Mouse (Mus musculus): ENCODE data around the gene C1s1.
"Not testable (repeated sequence)": the region's sequence is repeated elsewhere in the genome, so short reads cannot be mapped to it uniquely, and the experiment has no call there.

C1s1 gene

GRCm38 (mm10) chr6:124509192-124509591 lies 33.0 kb downstream of the C1s1 start:
- DNase-seq = not testable (repeated sequence)

- peak; percentile 82 for DNase-seq
Observed at GRCm38 (mm10) chr6:124508292-124508691, 33.9 kb downstream of the C1s1 start.

GRCm38 (mm10) chr6:124506991-124507390 lies 35.2 kb downstream of the C1s1 start:
- peak; percentile 62 for DNase-seq

- DNase-seq = no peak
Observed at GRCm38 (mm10) chr6:124505028-124505427, 37.1 kb downstream of the C1s1 start.

GRCm38 (mm10) chr6:124502021-124502420 lies 40.1 kb downstream of the C1s1 start:
- no peak for DNase-seq

GRCm38 (mm10) chr6:124501473-124501872 lies 40.7 kb downstream of the C1s1 start:
- DNase-seq = no peak

- DNase-seq = no peak
Observed at GRCm38 (mm10) chr6:124499914-124500566, 42.1 kb downstream of the C1s1 start.

GRCm38 (mm10) chr6:124496054-124496453 lies 46.1 kb downstream of the C1s1 start:
- no peak for DNase-seq

- DNase-seq = no peak
Observed at GRCm38 (mm10) chr6:124493886-124494285, 48.3 kb downstream of the C1s1 start.

GRCm38 (mm10) chr6:124492842-124493561 lies 49.2 kb downstream of the C1s1 start, which contains the start of gene C1rl:
C1rl (plus strand) TSS chr6:124493113.
- DNase-seq = peak; percentile 63

- DNase-seq = no peak
Observed at GRCm38 (mm10) chr6:124491427-124491826, 50.7 kb downstream of the C1s1 start.

- no peak for DNase-seq
Observed at GRCm38 (mm10) chr6:124488952-124489351, 53.2 kb downstream of the C1s1 start.

- DNase-seq = no peak
Observed at GRCm38 (mm10) chr6:124487509-124487908, 54.6 kb downstream of the C1s1 start.

GRCm38 (mm10) chr6:124485414-124486144 lies 56.6 kb downstream of the C1s1 start:
- DNase-seq = no peak

- DNase-seq = no peak
Observed at GRCm38 (mm10) chr6:124484851-124485250, 57.3 kb downstream of the C1s1 start.

- not testable (repeated sequence) for DNase-seq
Observed at GRCm38 (mm10) chr6:124483831-124484230, 58.3 kb downstream of the C1s1 start.

- no peak for DNase-seq
Observed at GRCm38 (mm10) chr6:124481571-124481970, 60.6 kb downstream of the C1s1 start.

Measured in cerebellum, adult 11-12 months (tissue).